ENCODE assay signal across 19 mouse cellular contexts in genomic region chr14:59836876-59837543, GRCm38 (mm10).
DNase-seq lines count a peak whose midpoint lies in the region; ATAC-seq lines count a peak whose summit lies in the region.
"Had no signal": no experiment of that assay in that cellular context is flagged by ENCODE, and none has a peak within 500 bp of the region (broad histone marks: within the 10 kb centered on the region; RNA-seq: fewer than 3 reads in every experiment).

No protein-coding gene starts in this region.

- peak; percentile 16 to 27 for DNase-seq in cerebellum, postnatal 14 days
- DNase-seq in cerebellum, postnatal 4 days (ENCODE audit: low spot score in 2 of 2) = no peak
- DNase-seq in hindbrain, embryonic 10.5 days (ENCODE audit: low spot score) = no peak
- peak; percentile 24 for DNase-seq in right cerebral cortex, adult 18-20 months
- DNase-seq in right cerebral cortex, postnatal 36 days (ENCODE audit: low spot score in 2 of 2) = no peak
- DNase-seq in B cell, adult 2 months = no peak
- DNase-seq: adrenal gland, postnatal 25 days; gastrocnemius, adult 2 months; heart, adult 2 months; kidney, adult 8-10 months; left cerebral cortex, postnatal 4 days; liver, embryonic 13.5 days; lung, postnatal 4 days; thymus, postnatal 25 days had no signal

- H3K27me3 ChIP-seq in hindbrain, embryonic 15.5 days = no peaks in the 10 kb centered on the region
- no peaks in the 10 kb centered on the region for H3K27me3 ChIP-seq in hindbrain, embryonic 10.5 days (ENCODE audit: insufficient read depth, poor library complexity, severe bottlenecking)
- no peaks in the 10 kb centered on the region for H3K27me3 ChIP-seq in kidney, embryonic 14.5 days (ENCODE audit: control insufficient read depth, insufficient read depth, low read length)
- H3K27me3 ChIP-seq: liver, embryonic 13.5 days; neural tube, embryonic 13.5 days had no signal

- H3K36me3 ChIP-seq in hindbrain, embryonic 15.5 days = no peaks in the 10 kb centered on the region
- H3K36me3 ChIP-seq in hindbrain, embryonic 10.5 days = no peaks in the 10 kb centered on the region
- H3K36me3 ChIP-seq in kidney, embryonic 14.5 days (ENCODE audit: control insufficient read depth, insufficient read depth, low read length) = no peaks in the 10 kb centered on the region
- H3K36me3 ChIP-seq: liver, embryonic 13.5 days; neural tube, embryonic 13.5 days had no signal

- H3K27ac ChIP-seq in hindbrain, embryonic 15.5 days (replicated peaks) = no peak overlapping the region
- no peak overlapping the region for H3K27ac ChIP-seq in hindbrain, embryonic 10.5 days
- H3K27ac ChIP-seq in kidney, embryonic 14.5 days (ENCODE audit: low read depth, low read length) = no peak overlapping the region
- H3K27ac ChIP-seq: gastrocnemius, adult 2 months; heart, adult 2 months; liver, embryonic 13.5 days; neural tube, embryonic 13.5 days; stomach, postnatal 0 days had no signal

- no peak overlapping the region for H3K9ac ChIP-seq in hindbrain, embryonic 15.5 days
- H3K9ac ChIP-seq in kidney, embryonic 14.5 days (ENCODE audit: low read depth, low read length) = no peak overlapping the region
- H3K9ac ChIP-seq: liver, embryonic 13.5 days; neural tube, embryonic 13.5 days had no signal

- no peaks in the 10 kb centered on the region; the same call in 1 of the 2 replicates for H3K4me1 ChIP-seq in hindbrain, embryonic 15.5 days (replicated peaks)
- H3K4me1 ChIP-seq in hindbrain, embryonic 10.5 days (replicated peaks) = 0 out of 2 replicates have a peak, but pooled peaks cover 2% of the 10 kb centered on the region
- no peaks in the 10 kb centered on the region for H3K4me1 ChIP-seq in kidney, embryonic 14.5 days (ENCODE audit: control insufficient read depth, insufficient read depth, low read length)
- H3K4me1 ChIP-seq: liver, embryonic 13.5 days; neural tube, embryonic 13.5 days had no signal

- H3K4me2 ChIP-seq in hindbrain, embryonic 15.5 days = no peak overlapping the region
- H3K4me2 ChIP-seq in kidney, embryonic 14.5 days (replicated peaks; ENCODE audit: low read depth, low read length) = no peak overlapping the region
- H3K4me2 ChIP-seq: liver, embryonic 13.5 days; neural tube, embryonic 13.5 days had no signal

- H3K9me3 ChIP-seq in hindbrain, embryonic 15.5 days = no peaks in the 10 kb centered on the region
- H3K9me3 ChIP-seq in hindbrain, embryonic 10.5 days = no peaks in the 10 kb centered on the region
- no peaks in the 10 kb centered on the region for H3K9me3 ChIP-seq in kidney, embryonic 14.5 days (ENCODE audit: control insufficient read depth, low read length)
- H3K9me3 ChIP-seq: liver, embryonic 13.5 days; neural tube, embryonic 13.5 days had no signal

- 0 out of 2 replicates have a peak, but pooled peaks have one; percentile 15 for ATAC-seq in hindbrain, embryonic 15.5 days (ENCODE audit: low FRiP score, low read depth)
- ATAC-seq in kidney, embryonic 14.5 days (ENCODE audit: low FRiP score, low TSS enrichment) = no peak
- ATAC-seq: activated CD4-positive, CD25-positive, alpha-beta regulatory T cell, adult 4 months had no signal

- no peak overlapping the region for H3K4me3 ChIP-seq in hindbrain, embryonic 15.5 days
- H3K4me3 ChIP-seq in hindbrain, embryonic 10.5 days = no peak overlapping the region
- no peak overlapping the region for H3K4me3 ChIP-seq in kidney, embryonic 14.5 days (ENCODE audit: low read length)
- H3K4me3 ChIP-seq: gastrocnemius, adult 2 months; heart, adult 2 months; liver, embryonic 13.5 days; neural tube, embryonic 13.5 days had no signal

- 57% methylated on average over 10 of the region's 10 CpGs for WGBS in hindbrain, embryonic 15.5 days
- WGBS in hindbrain, embryonic 10.5 days = 54% methylated on average over 10 of the region's 10 CpGs
- WGBS in kidney, embryonic 14.5 days = 55% methylated on average over 10 of the region's 10 CpGs

Comparison
In these comparisons a context has a peak if more than half of its experiments do, and no peak if none do; other contexts are left out.
1. DNase-seq: peak in cerebellum, postnatal 14 days (2 of 2) and right cerebral cortex, adult 18-20 months (single experiment); none in cerebellum, postnatal 4 days (0 of 2), hindbrain, embryonic 10.5 days (single experiment), right cerebral cortex, postnatal 36 days (0 of 2) and B cell, adult 2 months (0 of 2).